Mouse (Mus musculus): ENCODE measurements around the gene Triobp.
"Not testable (repeated sequence)": the region's sequence is repeated elsewhere in the genome, so short reads cannot be mapped to it uniquely, and the experiment has no call there.

Triobp gene

DNA sequence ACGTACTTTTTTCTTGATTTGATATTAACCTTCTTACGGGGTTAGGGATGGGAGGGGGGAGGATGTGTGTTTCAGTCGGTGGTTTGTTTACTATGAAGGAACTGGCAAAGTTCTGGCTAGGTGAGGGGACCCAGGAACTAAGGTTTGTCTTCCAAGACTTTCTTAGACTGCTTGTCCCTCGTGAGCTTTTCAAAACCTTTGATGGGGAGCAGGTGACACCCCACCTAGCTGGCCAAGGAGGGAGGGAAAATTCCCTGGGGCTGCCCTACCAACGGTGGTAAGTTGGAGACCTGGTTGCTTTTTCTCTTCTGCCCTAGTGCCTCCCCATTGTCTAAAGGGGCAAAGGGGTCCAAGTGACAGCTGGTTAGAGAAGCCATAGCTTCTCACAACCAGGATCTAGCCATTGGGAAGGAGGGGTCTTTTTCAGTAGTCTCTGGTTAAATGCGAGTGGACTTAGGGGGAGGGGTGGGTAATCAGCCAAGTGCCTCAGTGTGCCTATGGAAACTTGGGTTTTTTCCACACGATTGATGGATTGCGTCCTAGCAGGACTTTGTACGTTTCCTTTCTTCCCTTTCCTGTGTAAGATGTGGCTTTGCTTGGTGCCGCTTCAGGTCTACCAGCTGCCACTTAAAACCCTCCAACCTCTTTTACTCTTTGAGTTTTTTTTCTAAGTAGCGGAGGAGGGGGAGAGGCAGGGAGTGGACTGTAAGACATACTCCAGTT is 82.2 kb downstream of the Triobp start:
- DNase-seq (ENCODE audit: low spot score) = peak; percentile 53

DNA sequence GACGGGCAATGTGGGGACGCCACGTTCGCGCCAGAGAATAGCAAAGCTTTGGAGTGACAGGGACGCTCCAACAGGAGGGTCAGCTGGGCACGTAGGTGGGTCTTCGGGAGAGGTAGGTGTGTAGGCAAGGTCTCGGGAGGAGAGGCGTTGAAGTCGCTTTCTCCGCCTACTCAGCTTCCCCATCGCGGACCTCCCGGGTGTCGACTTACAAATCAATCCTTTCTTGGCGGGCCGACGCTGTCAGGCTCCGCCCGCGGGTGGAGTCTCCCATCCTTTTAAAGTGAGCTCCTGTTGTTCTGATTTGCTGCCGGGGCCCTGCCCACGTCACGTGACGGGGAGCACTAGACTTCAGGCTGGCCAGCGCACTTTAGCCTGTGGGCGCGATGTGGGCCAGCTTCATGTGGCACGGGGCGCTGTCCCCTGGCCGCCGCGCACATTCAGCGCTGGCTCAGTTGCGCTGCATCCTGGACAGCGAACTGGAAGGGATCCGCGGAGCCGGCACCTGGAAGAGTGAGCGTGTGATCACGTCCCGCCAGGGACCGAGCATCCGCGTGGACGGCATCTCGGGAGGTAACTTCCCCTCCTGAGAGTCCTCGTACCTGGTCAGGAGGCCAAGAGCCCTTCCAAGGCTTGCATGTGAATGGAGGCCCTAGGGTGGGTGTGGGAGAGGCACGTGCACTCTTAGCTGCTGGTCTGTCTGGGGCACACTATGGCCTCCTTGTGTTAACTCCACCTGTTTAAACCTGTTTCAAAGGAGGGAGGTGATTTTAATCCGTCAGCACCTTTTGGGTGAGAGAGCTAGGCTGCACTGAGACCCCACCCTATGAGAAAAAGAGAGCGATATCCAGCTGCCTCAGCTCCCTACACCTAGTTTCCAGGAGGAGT is 83.3 kb downstream of the Triobp start:
- peak; percentile 94 for DNase-seq (ENCODE audit: low spot score)

DNA sequence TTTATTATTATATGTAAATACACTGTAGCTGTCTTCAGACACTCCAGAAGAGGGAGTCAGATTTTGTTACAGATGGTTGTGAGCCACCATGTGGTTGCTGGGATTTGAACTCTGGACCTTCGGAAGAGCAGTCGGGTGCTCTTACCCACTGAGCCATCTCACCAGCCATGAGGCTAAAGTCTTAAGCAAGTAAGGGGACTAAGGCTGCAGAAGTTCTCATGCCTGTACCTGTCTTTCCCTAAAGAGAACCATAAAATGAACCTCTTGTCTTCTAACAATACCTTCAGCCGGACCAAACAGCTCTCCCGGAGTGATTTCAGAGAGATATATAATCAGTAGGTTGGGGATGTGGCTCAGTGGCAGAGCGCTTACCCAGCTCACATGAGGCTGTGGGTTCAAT is 84.4 kb downstream of the Triobp start:
- not testable (repeated sequence) for DNase-seq (ENCODE audit: low spot score)

DNA sequence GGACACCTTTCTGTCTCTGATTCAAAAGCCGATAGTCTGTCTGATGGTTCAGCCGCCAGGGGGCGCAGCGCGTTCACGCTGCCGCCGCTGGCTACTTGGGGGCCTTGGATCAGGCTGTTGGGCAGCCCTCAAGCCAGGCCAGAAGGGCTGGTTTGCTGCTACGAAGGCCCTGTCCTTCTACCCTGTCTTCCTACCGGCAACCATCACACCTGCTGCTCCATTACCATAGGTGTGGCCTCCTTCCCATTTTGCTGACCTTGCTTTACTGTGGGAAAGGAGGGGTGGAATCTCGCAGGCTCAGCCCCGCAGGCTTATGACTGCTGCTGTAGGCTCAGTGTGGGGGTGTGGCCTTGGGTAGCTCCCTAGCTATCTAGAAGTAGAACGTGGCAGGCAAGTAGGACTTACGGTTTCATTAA is 90.4 kb downstream of the Triobp start:
- DNase-seq (ENCODE audit: low spot score) = peak; percentile 91

DNA sequence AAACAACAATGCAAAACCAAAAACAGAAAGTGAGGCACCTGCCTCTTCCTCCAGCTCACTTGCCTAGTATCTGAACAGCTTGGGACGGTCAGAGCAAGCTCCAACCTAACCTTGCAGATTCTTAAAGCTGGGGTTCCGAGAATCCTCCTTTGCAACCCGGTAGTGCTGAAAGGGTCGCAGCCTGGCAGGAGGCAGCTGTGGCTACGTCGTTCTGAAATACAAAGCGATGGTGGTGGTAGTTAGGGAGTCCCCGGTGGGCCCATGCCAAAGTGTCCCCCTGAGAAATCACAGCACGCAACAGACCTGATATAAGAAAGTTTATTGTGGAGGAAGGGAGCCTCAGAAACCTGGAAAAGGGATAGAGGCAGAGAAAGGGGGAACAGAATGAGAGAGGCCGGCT is 90.8 kb downstream of the Triobp start:
- no peak for DNase-seq (ENCODE audit: low spot score)

DNA sequence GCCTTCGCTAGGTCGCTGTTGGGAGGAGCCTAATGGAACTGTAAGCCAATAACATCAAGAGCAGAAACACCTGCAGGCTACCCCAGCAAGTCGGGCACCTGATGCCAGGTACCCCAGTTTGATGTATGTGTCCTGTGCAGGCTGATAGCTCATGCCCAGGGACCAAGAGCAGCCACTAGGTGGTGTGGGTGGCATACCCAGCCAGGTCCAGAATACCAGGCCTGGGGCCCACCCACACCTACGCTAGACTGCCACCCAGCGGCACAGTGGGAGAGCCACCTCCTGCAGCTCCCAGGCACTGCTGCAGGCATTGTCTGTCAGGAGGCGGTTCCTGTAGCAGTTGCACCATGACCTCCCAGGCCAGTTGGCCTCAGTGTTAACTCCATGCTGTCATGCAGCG is 91.3 kb downstream of the Triobp start:
- DNase-seq (ENCODE audit: low spot score) = peak; percentile 83

DNA sequence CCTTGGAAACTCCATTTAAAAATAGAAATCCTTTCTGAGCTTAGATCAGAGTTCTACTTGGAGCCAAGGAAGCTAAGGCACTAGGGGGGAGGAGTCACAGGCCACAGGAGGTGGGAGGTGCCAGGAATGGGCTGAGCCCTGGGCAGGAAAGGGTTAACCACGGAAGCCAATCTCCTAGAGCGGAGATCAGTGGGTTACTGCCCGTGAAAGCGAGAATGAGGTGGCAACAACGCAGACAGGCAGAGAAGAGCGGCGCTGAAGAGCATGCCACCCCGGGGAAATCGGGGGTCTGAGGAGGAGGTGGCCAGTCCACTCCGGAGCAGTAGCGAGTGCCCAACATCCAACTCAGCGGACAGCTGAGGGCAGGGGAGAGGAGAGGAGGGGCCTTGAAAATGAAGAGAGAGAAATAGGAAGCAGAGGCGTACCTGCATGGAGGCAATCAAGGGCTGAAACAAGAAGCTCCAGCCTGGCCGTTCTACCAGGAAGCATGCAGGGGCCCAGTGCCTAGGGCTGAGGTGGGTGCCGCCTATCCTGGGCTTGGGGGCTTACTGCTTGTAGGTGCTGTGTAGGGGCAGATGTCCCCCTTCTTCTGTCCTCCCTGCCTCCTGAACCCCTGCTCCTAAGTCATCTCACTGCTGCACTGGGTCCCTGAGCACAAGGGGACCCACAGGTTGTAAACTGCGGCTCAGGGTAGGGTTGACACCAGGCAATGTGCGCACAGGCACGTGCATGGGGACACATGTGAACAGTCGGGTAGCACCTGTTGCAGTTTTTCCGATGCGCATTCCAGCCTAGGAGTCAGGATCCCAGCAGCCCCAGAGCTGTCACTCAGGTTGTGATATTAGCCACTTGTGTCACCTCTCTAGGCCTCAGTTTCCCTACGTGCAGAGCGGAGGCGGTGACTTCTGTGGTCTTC is 93.2 kb downstream of the Triobp start:
- DNase-seq (ENCODE audit: low spot score) = peak; percentile 52

DNA sequence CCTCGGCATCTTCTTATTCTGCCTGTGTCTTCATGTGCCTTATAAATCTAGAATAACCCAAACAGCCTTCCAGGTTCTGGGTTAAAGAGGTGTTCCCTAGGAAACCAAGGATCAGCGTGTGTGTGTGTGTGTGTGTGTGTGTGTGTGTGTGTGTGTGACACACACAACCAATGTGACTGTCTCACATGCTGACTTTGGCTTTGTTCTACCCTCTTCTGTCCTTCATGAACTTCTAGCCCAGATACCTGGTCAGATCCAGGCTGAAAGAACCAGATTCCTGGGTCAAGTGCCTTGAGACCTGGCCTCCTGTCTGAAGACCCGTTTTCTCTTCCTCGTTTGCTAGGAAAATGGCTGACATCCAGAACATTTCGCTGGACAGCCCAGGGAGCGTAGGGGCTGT is 94.1 kb downstream of the Triobp start, which contains the start of gene Galr3:
Gene Galr3 (plus strand): TSS at position 301 of the 400 bp plus-strand sequence.
- DNase-seq (ENCODE audit: low spot score) = no peak

DNA sequence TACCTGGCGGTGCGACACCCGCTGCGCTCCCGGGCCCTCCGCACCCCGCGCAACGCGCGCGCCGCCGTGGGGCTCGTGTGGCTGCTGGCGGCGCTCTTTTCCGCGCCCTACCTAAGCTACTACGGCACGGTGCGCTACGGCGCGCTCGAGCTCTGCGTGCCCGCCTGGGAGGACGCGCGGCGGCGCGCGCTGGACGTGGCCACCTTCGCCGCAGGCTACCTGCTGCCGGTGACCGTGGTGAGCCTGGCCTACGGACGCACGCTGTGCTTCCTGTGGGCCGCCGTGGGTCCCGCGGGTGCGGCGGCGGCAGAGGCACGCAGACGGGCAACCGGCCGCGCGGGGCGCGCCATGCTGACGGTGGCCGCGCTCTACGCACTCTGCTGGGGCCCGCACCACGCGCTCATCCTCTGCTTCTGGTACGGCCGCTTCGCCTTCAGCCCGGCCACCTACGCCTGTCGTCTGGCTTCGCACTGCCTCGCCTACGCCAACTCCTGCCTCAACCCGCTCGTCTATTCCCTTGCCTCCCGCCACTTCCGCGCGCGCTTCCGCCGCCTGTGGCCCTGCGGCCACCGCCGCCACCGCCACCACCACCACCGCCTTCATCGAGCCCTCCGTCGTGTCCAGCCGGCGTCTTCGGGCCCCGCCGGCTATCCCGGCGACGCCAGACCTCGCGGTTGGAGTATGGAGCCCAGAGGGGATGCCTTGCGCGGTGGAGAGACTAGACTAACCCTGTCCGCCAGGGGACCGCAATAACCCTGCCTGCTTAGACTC is 95.4 kb downstream of the Triobp start:
- DNase-seq (ENCODE audit: low spot score) = peak; percentile 49

DNA sequence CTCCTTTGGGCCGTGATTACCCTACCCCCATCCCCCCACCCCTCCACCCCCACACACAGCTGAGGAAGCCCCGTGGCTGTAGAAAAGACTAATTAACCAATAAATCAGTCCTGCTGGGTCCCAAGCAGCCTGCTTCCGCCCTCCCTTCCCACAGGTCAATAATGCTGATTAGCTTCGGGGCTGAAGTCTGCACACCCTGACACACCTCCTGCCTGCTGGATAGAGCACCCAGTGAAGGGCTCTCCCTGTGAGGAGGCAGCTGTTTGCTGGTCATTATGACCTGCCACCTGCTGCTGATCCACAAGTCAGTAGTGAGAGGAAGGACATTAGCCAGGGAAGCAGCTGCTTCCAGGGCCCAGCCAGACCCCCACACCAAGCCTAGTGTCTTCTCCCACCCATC is 97.3 kb downstream of the Triobp start:
- DNase-seq (ENCODE audit: low spot score) = peak; percentile 56

DNA sequence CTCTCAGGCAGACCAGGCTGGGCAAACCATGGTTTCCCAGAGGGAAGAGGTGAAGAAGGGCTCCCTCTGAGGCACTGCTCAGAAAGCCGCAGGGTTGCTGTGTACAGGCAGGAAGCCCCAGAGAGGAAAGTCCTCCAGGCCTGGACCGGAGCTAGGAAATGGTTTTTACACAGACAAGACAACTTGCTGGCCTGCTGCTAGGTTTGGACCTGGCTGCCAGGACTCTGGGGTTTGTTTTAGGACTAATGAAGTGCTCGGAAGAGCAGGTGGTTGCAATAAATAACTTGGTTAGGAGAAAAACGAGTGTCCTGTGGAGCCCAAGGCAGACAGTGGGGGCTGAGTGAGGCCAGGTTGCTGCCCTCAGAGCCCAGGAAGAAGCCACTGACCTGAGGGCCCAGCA is 100.7 kb downstream of the Triobp start:
- DNase-seq (ENCODE audit: low spot score) = no peak

DNA sequence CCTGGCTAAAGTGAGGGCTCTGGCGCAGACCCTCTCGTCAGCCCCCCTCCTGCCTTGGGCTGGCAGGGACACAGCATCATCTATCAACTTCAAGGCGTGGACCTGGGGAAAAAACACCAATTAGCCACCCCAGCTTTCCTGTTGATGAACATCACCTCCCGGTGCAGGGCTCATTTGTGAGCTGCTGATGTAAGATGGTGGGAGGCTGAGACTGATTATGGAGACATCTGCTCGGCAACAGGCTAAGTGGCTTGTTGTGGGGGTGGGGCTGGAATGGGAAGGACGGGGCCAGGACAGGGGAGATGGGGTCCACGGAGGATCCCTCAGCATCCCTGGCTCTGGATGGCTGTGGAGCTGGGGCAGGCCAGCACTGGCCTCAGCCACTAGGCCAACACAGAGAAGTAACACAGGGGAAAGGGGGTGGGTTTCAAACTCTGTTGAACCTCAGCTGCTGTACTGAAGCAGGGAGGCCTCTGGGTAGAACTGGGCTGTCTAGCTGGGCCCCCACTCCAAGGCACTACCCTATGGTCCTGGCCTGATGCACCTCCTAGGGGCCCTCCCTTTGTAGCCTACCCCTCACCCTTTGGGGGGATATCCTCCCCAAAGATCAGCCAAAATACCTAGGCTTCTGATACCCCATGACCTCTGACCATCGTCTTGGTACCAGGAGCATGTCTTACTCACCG is 102.8 kb downstream of the Triobp start:
- peak; percentile 35 for DNase-seq (ENCODE audit: low spot score)

DNA sequence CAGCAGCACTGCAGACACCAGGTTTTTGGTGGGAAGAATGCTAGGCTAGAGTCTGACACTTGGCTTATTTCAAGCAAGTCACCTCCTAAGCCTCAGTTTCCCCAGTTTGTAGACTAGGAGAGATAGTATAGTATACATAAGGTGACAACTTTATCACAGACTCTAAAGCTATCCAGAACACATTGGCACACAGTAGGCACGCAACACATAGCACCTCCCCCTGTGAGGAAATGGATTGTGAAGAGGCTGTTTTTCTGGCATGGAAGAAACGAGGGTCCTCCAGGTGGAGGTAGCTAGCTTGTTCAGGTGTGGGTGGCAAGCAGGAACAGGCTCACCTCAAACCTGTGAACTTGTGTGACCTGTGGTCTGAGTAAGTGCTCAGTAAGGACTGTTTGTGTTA is 103.4 kb downstream of the Triobp start:
- no peak for DNase-seq (ENCODE audit: low spot score)

DNA sequence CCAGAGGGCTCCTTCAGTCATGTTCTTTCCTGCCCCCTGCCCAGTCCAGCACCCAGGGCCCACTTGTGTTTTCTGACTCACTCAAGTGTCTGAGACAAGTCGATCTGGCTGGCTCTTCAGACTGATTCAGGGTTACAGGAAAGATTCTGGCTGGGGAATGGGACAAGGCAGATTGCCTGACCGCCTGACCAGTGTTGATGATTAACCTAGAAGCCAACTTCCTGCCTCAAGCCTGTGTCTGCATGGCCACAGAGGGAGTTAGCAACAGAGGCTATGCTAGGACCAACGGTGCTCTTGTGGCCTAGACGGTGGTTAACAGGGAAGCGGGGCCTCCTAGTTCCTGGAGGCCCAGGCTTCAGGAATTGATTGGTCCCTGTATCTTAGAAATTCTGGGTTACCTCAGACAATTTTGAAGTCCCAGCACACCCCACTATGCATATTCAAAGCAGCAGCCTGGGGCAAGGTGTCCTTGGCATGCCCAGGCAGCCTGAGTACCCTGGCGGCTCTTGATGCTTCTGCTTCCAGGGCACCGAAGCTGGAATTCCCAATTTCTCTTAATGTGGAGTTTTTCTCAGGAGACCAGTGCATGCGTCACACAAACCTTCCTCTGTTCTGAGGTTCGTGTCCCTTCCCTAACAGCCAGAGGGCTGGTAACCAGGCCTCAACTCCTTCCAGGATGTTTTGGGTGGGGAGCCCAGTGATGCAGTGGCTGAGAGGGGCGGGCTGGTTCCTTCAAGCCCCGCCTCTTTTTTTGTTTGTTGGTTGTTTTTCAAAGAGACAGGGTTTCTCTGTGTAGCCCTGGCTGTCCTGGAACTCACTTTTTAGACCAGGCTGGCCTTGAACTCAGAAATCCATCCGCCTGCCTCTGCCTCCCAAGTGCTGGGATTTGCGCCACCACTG is 104.2 kb downstream of the Triobp start:
- DNase-seq (ENCODE audit: low spot score) = no peak

DNA sequence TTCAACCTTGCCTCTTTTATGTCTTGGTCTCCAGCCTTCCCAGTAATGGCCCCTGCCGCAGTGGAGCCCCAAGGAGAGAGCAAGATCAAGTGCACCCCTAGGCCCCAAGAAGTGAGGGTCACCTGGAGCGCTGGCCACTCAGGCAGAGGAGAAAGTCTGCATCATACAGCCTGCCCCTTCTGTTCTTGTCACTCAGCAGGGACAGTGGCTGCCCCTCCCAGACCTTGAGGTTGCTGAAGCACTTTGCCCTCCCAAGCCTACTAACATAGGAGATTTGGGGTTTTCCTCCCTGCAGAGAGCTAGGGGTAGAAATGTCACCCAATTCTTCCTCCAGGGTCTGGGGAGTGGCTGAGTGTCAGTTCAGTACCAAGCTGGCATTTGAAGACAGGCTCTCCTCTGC is 104.8 kb downstream of the Triobp start:
- DNase-seq (ENCODE audit: low spot score) = no peak

All from retina, embryonic 14.5 days (tissue).